Mouse (Mus musculus): ENCODE data around the gene Pbx2. TPM values are rescaled to one million over a fixed set of nuclear protein-coding genes. Genes with fewer than 3 reads are reported as not detected.

The Pbx2 gene
- polyA plus RNA-seq, 1 experiment from 2014 or later: 17.8 TPM

DNA sequence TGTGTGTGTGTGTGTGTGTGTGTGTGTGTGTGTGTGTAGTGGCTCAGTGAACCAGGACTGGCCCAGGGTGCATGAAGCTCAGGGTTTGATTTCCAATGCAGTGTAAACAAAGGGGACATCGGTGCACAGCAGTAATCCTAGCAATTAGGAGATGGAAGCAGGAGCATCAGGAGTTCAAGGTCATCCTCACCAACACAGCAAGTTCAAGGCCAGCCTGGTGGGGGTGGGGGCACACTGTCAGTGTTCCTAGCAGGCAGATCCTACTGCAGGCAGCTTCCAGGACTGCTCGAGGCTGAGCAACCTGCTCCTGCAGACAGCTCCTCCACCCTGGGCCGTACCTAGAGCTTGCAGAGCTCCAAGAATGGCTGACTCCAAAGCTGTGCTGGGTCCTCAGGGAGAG is 28.5 kb upstream of the Pbx2 start:
- ATAC-seq (ENCODE audit: low FRiP score): no peak
- no peak overlapping the region for H3K4me3 ChIP-seq (replicated peaks)
- H3K4me1 ChIP-seq: no peaks in the 10 kb centered on the region
- H3K27me3 ChIP-seq: peaks cover 4% of the 10 kb centered on the region; the same call in 1 of the 2 replicates
- H3K27ac ChIP-seq: no peak overlapping the region
- 75% methylated on average over 3 of the region's 3 CpGs for WGBS
- no peak overlapping the region for H3K9ac ChIP-seq
- H3K4me2 ChIP-seq: no peak overlapping the region
- H3K36me3 ChIP-seq (replicated peaks): no peaks in the 10 kb centered on the region
- H3K9me3 ChIP-seq: no peaks in the 10 kb centered on the region

- H3K4me1 ChIP-seq: no peaks in the 10 kb centered on the region
- no peaks in the 10 kb centered on the region for H3K36me3 ChIP-seq (replicated peaks)
- no peak for ATAC-seq (ENCODE audit: low FRiP score)
- H3K27ac ChIP-seq: no peak overlapping the region
- no peak overlapping the region for H3K9ac ChIP-seq
- H3K4me3 ChIP-seq (replicated peaks): no peak overlapping the region
- WGBS: 84% methylated on average over 11 of the region's 11 CpGs
- no peaks in the 10 kb centered on the region for H3K9me3 ChIP-seq
- no peak overlapping the region for H3K4me2 ChIP-seq
- H3K27me3 ChIP-seq: peaks cover 8% of the 10 kb centered on the region
Measured at GRCm38 (mm10) chr17:34563354-34563753, 27.7 kb upstream of the Pbx2 start.

- no peak for ATAC-seq (ENCODE audit: low FRiP score)
- Histone ChIP-seq H3K4me3 (replicated peaks) (no peak within 1 kb of the TSS), H3K27me3 (peaks cover 10% of the 10 kb centered on the region), H3K27ac (0 out of 2 replicates have a peak within 1 kb of the TSS, but pooled peaks have one; percentile 36), H3K4me2 (0 out of 2 replicates have a peak within 1 kb of the TSS, but pooled peaks have one; percentile 1), H3K9ac (no peak within 1 kb of the TSS), H3K4me1 (no peaks in the 10 kb centered on the region), H3K9me3 (no peaks in the 10 kb centered on the region), H3K36me3 (replicated peaks) (no peaks in the 10 kb centered on the region)
- 22% methylated on average over 5 of the region's 6 CpGs for WGBS
Measured at GRCm38 (mm10) chr17:34564003-34564421, 27.1 kb upstream of the Pbx2 start, which contains the start of gene Notch4. Gene Notch4 (plus strand): TSS chr17:34564268.

DNA sequence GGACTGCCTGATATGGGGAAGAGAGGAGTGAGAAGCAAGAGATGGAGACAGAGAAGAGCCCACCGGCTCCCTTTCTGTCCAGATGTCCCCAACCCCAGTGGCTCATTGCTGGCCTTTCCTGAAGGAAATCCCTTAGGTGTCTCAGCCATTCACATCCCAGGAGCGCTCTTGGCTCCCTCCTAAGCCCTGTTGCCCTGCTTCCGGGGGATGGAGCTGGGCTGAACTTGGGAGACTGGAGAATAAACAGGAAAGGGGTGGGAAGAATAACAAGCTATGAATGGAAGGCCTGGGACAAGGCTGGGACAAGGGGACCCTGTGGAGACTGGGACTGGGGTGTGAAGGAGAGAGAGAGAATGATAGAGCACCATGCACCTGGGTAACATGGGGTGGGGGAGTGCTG is 26.3 kb upstream of the Pbx2 start:
- H3K9ac ChIP-seq: no peak overlapping the region
- no peak overlapping the region for H3K4me3 ChIP-seq (replicated peaks)
- no peak overlapping the region for H3K4me2 ChIP-seq
- H3K36me3 ChIP-seq (replicated peaks): no peaks in the 10 kb centered on the region
- H3K4me1 ChIP-seq: no peaks in the 10 kb centered on the region
- WGBS: 54% methylated on average over 3 of the region's 3 CpGs
- 0 out of 2 replicates have a peak overlapping the region, but pooled peaks have one; percentile 36 for H3K27ac ChIP-seq
- peaks cover 10% of the 10 kb centered on the region for H3K27me3 ChIP-seq
- no peak for ATAC-seq (ENCODE audit: low FRiP score)
- H3K9me3 ChIP-seq: no peaks in the 10 kb centered on the region

GRCm38 (mm10) chr17:34567311-34567710 is 23.8 kb upstream of the Pbx2 start:
- no peaks in the 10 kb centered on the region; the same call in 1 of the 2 replicates for H3K4me1 ChIP-seq
- H3K36me3 ChIP-seq (replicated peaks): no peaks in the 10 kb centered on the region
- H3K27me3 ChIP-seq: peaks cover 14% of the 10 kb centered on the region
- WGBS: 75% methylated on average over 9 of the region's 9 CpGs
- H3K9ac ChIP-seq: no peak overlapping the region
- no peak overlapping the region for H3K4me3 ChIP-seq (replicated peaks)
- ATAC-seq (ENCODE audit: low FRiP score): no peak
- H3K9me3 ChIP-seq: no peaks in the 10 kb centered on the region
- no peak overlapping the region for H3K4me2 ChIP-seq
- no peak overlapping the region for H3K27ac ChIP-seq

DNA sequence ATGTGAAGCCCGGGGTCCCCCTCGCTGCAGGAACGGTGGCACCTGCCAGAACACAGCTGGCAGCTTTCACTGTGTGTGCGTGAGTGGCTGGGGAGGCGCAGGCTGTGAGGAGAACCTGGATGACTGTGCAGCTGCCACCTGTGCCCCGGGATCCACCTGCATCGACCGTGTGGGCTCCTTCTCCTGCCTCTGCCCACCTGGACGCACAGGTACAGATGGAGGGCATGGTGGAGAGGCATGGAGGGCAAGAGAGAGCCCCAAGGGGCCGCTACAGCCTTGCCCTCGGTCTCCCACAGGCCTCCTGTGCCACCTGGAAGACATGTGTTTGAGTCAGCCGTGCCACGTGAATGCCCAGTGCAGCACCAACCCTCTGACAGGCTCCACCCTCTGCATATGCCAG is 22.6 kb upstream of the Pbx2 start:
- Histone ChIP-seq H3K36me3 (replicated peaks) (no peaks in the 10 kb centered on the region), H3K4me1 (no peaks in the 10 kb centered on the region; the same call in 1 of the 2 replicates), H3K27ac (no peak overlapping the region), H3K4me3 (replicated peaks) (no peak overlapping the region), H3K27me3 (peaks cover 14% of the 10 kb centered on the region), H3K9ac (no peak overlapping the region), H3K4me2 (no peak overlapping the region), H3K9me3 (no peaks in the 10 kb centered on the region)
- ATAC-seq (ENCODE audit: low FRiP score): no peak
- WGBS: 81% methylated on average over 13 of the region's 13 CpGs

GRCm38 (mm10) chr17:34569919-34570318 is 21.1 kb upstream of the Pbx2 start:
- no peak for ATAC-seq (ENCODE audit: low FRiP score)
- Histone ChIP-seq H3K4me1 (no peaks in the 10 kb centered on the region; the same call in 1 of the 2 replicates), H3K27ac (no peak overlapping the region), H3K9me3 (no peaks in the 10 kb centered on the region), H3K36me3 (replicated peaks) (no peaks in the 10 kb centered on the region), H3K4me2 (no peak overlapping the region), H3K9ac (no peak overlapping the region), H3K4me3 (replicated peaks) (no peak overlapping the region), H3K27me3 (peaks cover 14% of the 10 kb centered on the region)
- WGBS: 77% methylated on average over 4 of the region's 4 CpGs

GRCm38 (mm10) chr17:34571875-34572274 is 19.2 kb upstream of the Pbx2 start:
- Histone ChIP-seq H3K4me1 (no peaks in the 10 kb centered on the region; the same call in 1 of the 2 replicates), H3K9me3 (no peaks in the 10 kb centered on the region), H3K27ac (no peak overlapping the region), H3K9ac (no peak overlapping the region), H3K36me3 (replicated peaks) (no peaks in the 10 kb centered on the region), H3K4me3 (replicated peaks) (no peak overlapping the region), H3K27me3 (peaks cover 14% of the 10 kb centered on the region), H3K4me2 (no peak overlapping the region)
- ATAC-seq (ENCODE audit: low FRiP score): no peak
- 9% methylated on average over 5 of the region's 5 CpGs for WGBS

DNA sequence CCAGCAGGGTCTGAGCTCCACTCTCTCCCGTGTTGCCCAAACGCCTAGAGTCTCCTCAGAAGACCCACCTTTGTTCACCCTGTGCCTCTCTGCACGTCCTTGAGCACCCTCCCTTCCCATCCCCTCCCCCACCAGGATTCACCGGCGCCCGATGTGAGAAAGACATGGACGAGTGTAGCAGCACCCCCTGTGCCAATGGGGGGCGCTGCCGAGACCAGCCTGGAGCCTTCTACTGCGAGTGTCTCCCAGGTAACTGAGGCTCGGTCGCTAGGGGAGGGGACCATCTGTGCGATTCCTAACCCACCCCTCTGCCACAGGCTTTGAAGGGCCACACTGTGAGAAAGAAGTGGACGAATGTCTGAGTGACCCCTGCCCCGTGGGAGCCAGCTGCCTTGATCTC is 18.7 kb upstream of the Pbx2 start:
- H3K4me1 ChIP-seq: no peaks in the 10 kb centered on the region; the same call in 1 of the 2 replicates
- no peak overlapping the region for H3K4me2 ChIP-seq
- H3K27ac ChIP-seq: no peak overlapping the region
- no peak for ATAC-seq (ENCODE audit: low FRiP score)
- no peak overlapping the region for H3K4me3 ChIP-seq (replicated peaks)
- peaks cover 13% of the 10 kb centered on the region for H3K27me3 ChIP-seq
- H3K36me3 ChIP-seq (replicated peaks): no peaks in the 10 kb centered on the region
- 5% methylated on average over 15 of the region's 15 CpGs for WGBS
- H3K9me3 ChIP-seq: no peaks in the 10 kb centered on the region
- no peak overlapping the region for H3K9ac ChIP-seq

DNA sequence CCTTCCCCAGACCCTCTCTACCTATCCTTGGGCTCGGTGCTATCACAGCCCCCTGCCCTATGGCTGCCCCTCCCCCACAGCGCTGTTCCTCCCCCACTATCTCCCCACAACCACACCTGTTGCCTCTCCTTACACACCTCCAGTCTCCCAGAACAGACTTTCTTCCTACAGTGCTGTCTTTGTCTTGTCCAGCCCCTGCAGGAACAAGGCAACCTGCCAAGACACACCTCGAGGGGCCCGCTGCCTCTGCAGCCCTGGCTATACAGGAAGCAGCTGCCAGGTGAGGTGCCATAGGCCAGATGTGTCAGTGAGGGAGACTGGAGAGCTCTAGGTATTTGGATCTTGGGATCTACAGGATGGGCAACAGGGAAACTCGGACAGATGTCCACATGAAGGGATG is 14.5 kb upstream of the Pbx2 start:
- no peak overlapping the region for H3K4me2 ChIP-seq
- no peaks in the 10 kb centered on the region; the same call in 1 of the 2 replicates for H3K4me1 ChIP-seq
- ATAC-seq (ENCODE audit: low FRiP score): no peak
- H3K36me3 ChIP-seq (replicated peaks): no peaks in the 10 kb centered on the region
- H3K9ac ChIP-seq: no peak overlapping the region
- no peaks in the 10 kb centered on the region for H3K27me3 ChIP-seq
- no peak overlapping the region for H3K4me3 ChIP-seq (replicated peaks)
- 68% methylated on average over 5 of the region's 5 CpGs for WGBS
- H3K27ac ChIP-seq: no peak overlapping the region
- H3K9me3 ChIP-seq: no peaks in the 10 kb centered on the region

DNA sequence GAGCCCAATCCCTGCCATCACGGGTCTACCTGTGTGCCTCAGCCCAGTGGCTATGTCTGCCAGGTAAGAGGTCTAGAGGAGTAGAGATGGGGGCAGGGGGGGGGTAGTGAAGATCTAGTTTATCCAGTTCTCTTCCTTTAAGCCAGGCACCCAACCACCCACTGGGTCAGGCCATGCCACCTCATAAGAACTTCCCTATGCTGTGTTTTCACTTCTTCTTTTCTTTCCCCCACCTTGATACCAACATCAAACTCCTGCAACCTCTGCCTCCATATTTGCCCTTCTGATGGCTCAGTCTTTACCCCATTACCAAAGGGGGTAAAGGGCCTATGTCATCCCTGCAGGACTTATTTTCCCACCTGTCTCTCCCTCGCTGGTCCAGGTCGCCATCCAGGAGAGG is 13.0 kb upstream of the Pbx2 start:
- Histone ChIP-seq H3K9me3 (no peaks in the 10 kb centered on the region), H3K4me3 (replicated peaks) (no peak overlapping the region), H3K9ac (no peak overlapping the region), H3K27ac (no peak overlapping the region), H3K4me1 (no peaks in the 10 kb centered on the region), H3K27me3 (no peaks in the 10 kb centered on the region), H3K4me2 (no peak overlapping the region), H3K36me3 (replicated peaks) (no peaks in the 10 kb centered on the region)
- 88% methylated on average over 3 of the region's 3 CpGs for WGBS
- no peak for ATAC-seq (ENCODE audit: low FRiP score)

DNA sequence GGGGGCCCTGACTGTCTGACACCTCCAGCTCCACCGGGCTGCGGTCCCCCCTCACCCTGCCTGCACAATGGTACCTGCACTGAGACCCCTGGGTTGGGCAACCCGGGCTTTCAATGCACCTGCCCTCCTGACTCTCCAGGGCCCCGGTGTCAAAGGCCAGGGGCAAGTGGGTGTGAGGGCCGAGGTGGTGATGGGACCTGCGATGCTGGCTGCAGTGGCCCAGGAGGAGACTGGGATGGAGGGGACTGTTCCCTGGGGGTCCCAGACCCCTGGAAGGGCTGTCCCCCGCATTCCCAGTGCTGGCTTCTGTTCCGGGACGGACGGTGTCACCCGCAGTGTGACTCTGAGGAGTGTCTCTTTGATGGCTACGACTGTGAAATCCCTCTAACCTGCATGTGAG is 8.5 kb upstream of the Pbx2 start:
- Histone ChIP-seq H3K4me2 (no peak overlapping the region), H3K4me3 (replicated peaks) (no peak overlapping the region), H3K36me3 (replicated peaks) (no peaks in the 10 kb centered on the region), H3K4me1 (peaks cover 12% of the 10 kb centered on the region), H3K9me3 (no peaks in the 10 kb centered on the region), H3K27ac (no peak overlapping the region), H3K27me3 (no peaks in the 10 kb centered on the region), H3K9ac (no peak overlapping the region)
- ATAC-seq (ENCODE audit: low FRiP score): no peak
- WGBS: 87% methylated on average over 12 of the region's 12 CpGs

- peaks cover 18% of the 10 kb centered on the region for H3K4me1 ChIP-seq
- WGBS: 71% methylated on average over 7 of the region's 7 CpGs
- no peak overlapping the region for H3K27ac ChIP-seq
Measured at GRCm38 (mm10) chr17:34583397-34583796, 7.7 kb upstream of the Pbx2 start.

More at GRCm38 (mm10) chr17:34583397-34583796, 7.7 kb upstream of the Pbx2 start:
- ATAC-seq (ENCODE audit: low FRiP score): no peak
- H3K4me2 ChIP-seq: no peak overlapping the region
- H3K9me3 ChIP-seq: no peaks in the 10 kb centered on the region
- H3K27me3 ChIP-seq: no peaks in the 10 kb centered on the region
- H3K9ac ChIP-seq: no peak overlapping the region
- no peak overlapping the region for H3K4me3 ChIP-seq (replicated peaks)
- H3K36me3 ChIP-seq (replicated peaks): no peaks in the 10 kb centered on the region

Data from forebrain, embryonic 12.5 days (tissue).